Mouse (Mus musculus) CH12.LX (cell line): ENCODE results near the gene Ttc19. TPM values are rescaled to one million over a fixed set of nuclear protein-coding genes. Genes with fewer than 3 reads are reported as not detected.

ENCODE experiments used
- DNase-seq: peaks from one replicate; pipeline ENCODE4 v3.0.0-alpha.2; 2013; ENCODE audit errors: extremely low read depth
- H3K27ac ChIP-seq: 2 replicates; pipeline ENCODE4 v1.5.1; 2012; ENCODE audit warnings: low read depth, mild to moderate bottlenecking, control low read depth, moderate library complexity; ENCODE audit not compliant: insufficient read depth
- H3K27me3 ChIP-seq: replicated peaks from 2 replicates; pipeline ENCODE3; 2012; ENCODE audit warnings: inconsistent platforms
- H3K36me3 ChIP-seq, 2 experiments: replicated peaks in 1 of 2; 2 replicates each; pipeline versions ENCODE3 to v1.6.1; 2012; ENCODE audit warnings: inconsistent platforms in 1 of 2, low read length in 1 of 2, mild to moderate bottlenecking in 1 of 2, mixed read lengths in 1 of 2, moderate library complexity in 1 of 2; ENCODE audit not compliant: control insufficient read depth in 1 of 2, insufficient read depth in 1 of 2
- H3K4me1 ChIP-seq, 2 experiments: 2 replicates each; pipeline ENCODE4 v1.6.1; 2012; ENCODE audit warnings: inconsistent platforms in 1 of 2, moderate library complexity in 1 of 2; ENCODE audit not compliant: insufficient read depth in 2 of 2, control insufficient read depth in 1 of 2
- H3K4me2 ChIP-seq: 2 replicates; pipeline ENCODE4 v1.6.1; 2012; ENCODE audit warnings: low read depth, mild to moderate bottlenecking, control low read depth; ENCODE audit not compliant: poor library complexity, insufficient read depth, severe bottlenecking
- H3K4me3 ChIP-seq, 3 experiments: fragments of 150-350 bp in 1 of 3; sonication (generic) in 1 of 3; replicated peaks in 1 of 3; 2 replicates each; pipeline versions ENCODE3 to v1.5.1; 2011 to 2012; ENCODE audit warnings: low read depth in 2 of 3, low read length in 2 of 3, mild to moderate bottlenecking in 2 of 3, moderate library complexity in 2 of 3, control low read depth in 1 of 3, improper control_type of control experiment in 1 of 3, inconsistent platforms in 1 of 3, mixed read lengths in 1 of 3; ENCODE audit not compliant: poor library complexity in 1 of 3
- H3K79me2 ChIP-seq: replicated peaks from 2 replicates; pipeline ENCODE4 v1.6.1; 2012; ENCODE audit warnings: mild to moderate bottlenecking, moderate library complexity; ENCODE audit not compliant: control insufficient read depth, poor library complexity, insufficient read depth, severe bottlenecking; ENCODE audit errors: extremely low read depth
- H3K9ac ChIP-seq: 2 replicates; pipeline ENCODE4 v1.6.1; 2012; ENCODE audit warnings: low read depth, mild to moderate bottlenecking, control low read depth, moderate library complexity; ENCODE audit not compliant: insufficient read depth
- H3K9me3 ChIP-seq: replicated peaks from 2 replicates; pipeline ENCODE3; 2012; ENCODE audit warnings: low read length, inconsistent platforms, mixed read lengths
- CHD2 ChIP-seq: IDR thresholded peaks from 2 replicates; pipeline ENCODE4 v1.6.1; 2011; ENCODE audit warnings: low read length, improper control_type of control experiment
- CTCF ChIP-seq, 2 experiments: IDR thresholded peaks in 1 of 2; conservative IDR thresholded peaks in 1 of 2; 2 replicates each; pipeline ENCODE4 v1.5.1; 2011 to 2012; ENCODE audit warnings: low read depth in 2 of 2, low read length in 2 of 2, improper control_type of control experiment in 1 of 2, inconsistent platforms in 1 of 2, mild to moderate bottlenecking in 1 of 2, moderate library complexity in 1 of 2
- E2F4 ChIP-seq: IDR thresholded peaks from 2 replicates; pipeline ENCODE4 v1.6.1; 2011; ENCODE audit warnings: low read depth, low read length, improper control_type of control experiment; ENCODE audit not compliant: insufficient replicate concordance
- ELF1 ChIP-seq: IDR thresholded peaks from 2 replicates; pipeline ENCODE4 v1.6.1; 2014; ENCODE audit warnings: low read depth, mild to moderate bottlenecking, inconsistent platforms, low read length, improper control_type of control experiment
- EP300 ChIP-seq: IDR thresholded peaks from 2 replicates; pipeline ENCODE4 v1.6.1; 2011; ENCODE audit warnings: low read length, improper control_type of control experiment
- ETS1 ChIP-seq: conservative IDR thresholded peaks from 2 replicates; pipeline ENCODE4 v1.6.1; 2012; ENCODE audit warnings: low read depth, mild to moderate bottlenecking, inconsistent platforms, low read length, improper control_type of control experiment, moderate library complexity
- IRF4 ChIP-seq: IDR thresholded peaks from 2 replicates; pipeline ENCODE4 v1.6.1; 2014; ENCODE audit warnings: low read depth, mild to moderate bottlenecking, inconsistent platforms, low read length, improper control_type of control experiment
- JUN ChIP-seq: IDR thresholded peaks from 2 replicates; pipeline ENCODE4 v1.6.1; 2011; ENCODE audit warnings: low read depth, mild to moderate bottlenecking, low read length, improper control_type of control experiment, moderate library complexity; ENCODE audit not compliant: insufficient read depth
- KAT2A ChIP-seq: IDR thresholded peaks from 2 replicates; pipeline ENCODE4 v1.6.1; 2012; ENCODE audit warnings: low read length, improper control_type of control experiment, inconsistent platforms; ENCODE audit not compliant: insufficient replicate concordance
- MAX ChIP-seq: IDR thresholded peaks from 2 replicates; pipeline ENCODE4 v1.6.1; 2011; ENCODE audit warnings: low read length, improper control_type of control experiment
- MAZ ChIP-seq: IDR thresholded peaks from 2 replicates; pipeline ENCODE4 v1.6.1; 2012; ENCODE audit warnings: low read depth, mild to moderate bottlenecking, inconsistent platforms, low read length, improper control_type of control experiment, moderate library complexity
- MEF2A ChIP-seq: IDR thresholded peaks from 2 replicates; pipeline ENCODE4 v1.6.1; 2014; ENCODE audit warnings: low read depth, mild to moderate bottlenecking, inconsistent platforms, low read length, improper control_type of control experiment, borderline replicate concordance
- MYC ChIP-seq: IDR thresholded peaks from 2 replicates; pipeline ENCODE4 v1.6.1; 2011; ENCODE audit warnings: low read depth, mild to moderate bottlenecking, improper control_type of control experiment, low read length
- PAX5 ChIP-seq: IDR thresholded peaks from 2 replicates; pipeline ENCODE4 v1.6.1; 2012; ENCODE audit warnings: low read length, inconsistent platforms, mixed read lengths
- RCOR1 ChIP-seq: conservative IDR thresholded peaks from 2 replicates; pipeline ENCODE4 v1.6.1; 2012; ENCODE audit warnings: low read depth, mild to moderate bottlenecking, inconsistent platforms, low read length, improper control_type of control experiment
- TCF12 ChIP-seq: IDR thresholded peaks from 2 replicates; pipeline ENCODE4 v1.6.1; 2014; ENCODE audit warnings: low read depth, mild to moderate bottlenecking, inconsistent platforms, low read length, improper control_type of control experiment
- UBTF ChIP-seq: IDR thresholded peaks from 2 replicates; pipeline ENCODE4 v1.6.1; 2012; ENCODE audit warnings: low read depth, mild to moderate bottlenecking, inconsistent platforms, low read length, improper control_type of control experiment, moderate library complexity
- ZC3H11A ChIP-seq: IDR thresholded peaks from 2 replicates; pipeline ENCODE4 v1.6.1; 2012; ENCODE audit warnings: low read depth, mild to moderate bottlenecking, inconsistent platforms, low read length, improper control_type of control experiment
- ZKSCAN1 ChIP-seq: IDR thresholded peaks from 2 replicates; pipeline ENCODE4 v1.6.1; 2012; ENCODE audit warnings: low read depth, inconsistent platforms, low read length, improper control_type of control experiment, borderline replicate concordance
- ZMIZ1 ChIP-seq: IDR thresholded peaks from 2 replicates; pipeline ENCODE4 v1.6.1; 2012; ENCODE audit warnings: low read depth, mild to moderate bottlenecking, inconsistent platforms, low read length, improper control_type of control experiment
- dilution Hi-C: fragments of 300-500 bp; cut with MboI; formaldehyde crosslinking; loops from 2 replicates; pipeline ENCODE4 v1.14.3; 2020; ENCODE audit warnings: low sequenced_read_pairs; ENCODE audit not compliant: extremely low pct_unique_long_range_greater_than_20kb, extremely low pct_ligation_motif_present
- in situ Hi-C: fragments of 300-500 bp; cut with MboI; formaldehyde crosslinking; loops from 3 replicates; pipeline ENCODE4 v1.14.3; 2019; ENCODE audit warnings: low sequenced_read_pairs, low pct_ligation_motif_present, low pct_unique_long_range_greater_than_20kb, mixed read lengths
- polyA plus RNA-seq: library from polyadenylated mRNA; unstranded; fragments of >175 nt; gene quantifications from 2 replicates; pipeline ENCODE4 v1.2.1, GENCODE M21; 2012; ENCODE audit warnings: low read depth; ENCODE audit not compliant: insufficient read length
- total RNA-seq, 2 experiments: library from RNA; depleted of rRNA; stranded (reverse); fragments of 300-350 nt in 1 of 2; fragments of >200 nt in 1 of 2; gene quantifications; 2 replicates each; pipeline ENCODE4 v1.2.3; 2012 to 2014

Gene Ttc19
- total and polyA plus RNA-seq, 3 experiments = 13.0 to 22.6 (median 22.2) TPM

GRCm38 (mm10) chr11:62265642-62266041 is 15.6 kb upstream of the Ttc19 start:
- Histone ChIP-seq H3K36me3 (peaks cover 13 to 39% of the 10 kb centered on the region in 2 experiments), H3K27ac (no peak overlapping the region), H3K4me3 (no peak overlapping the region), H3K9ac (no peak overlapping the region), H3K27me3 (no peaks in the 10 kb centered on the region), H3K4me1 (peaks cover 33 to 56% of the 10 kb centered on the region in 2 experiments), H3K9me3 (no peaks in the 10 kb centered on the region), H3K79me2 (no peaks in the 10 kb centered on the region), H3K4me2 (no peak overlapping the region)
- TF ChIP-seq RCOR1 (no peak), MAZ (no peak), ZC3H11A (no peak), ELF1 (no peak), TCF12 (no peak), CTCF (conservative IDR thresholded peaks at IDR 0.05 in 1 of 2, IDR thresholded peaks at IDR 0.05 in 1 of 2; ENCODE audit: low read depth in 2 of 2, low read length in 2 of 2) (no peak), JUN (no peak), MAX (0 out of 2 replicates have a peak, but pooled peaks have one; percentile 30), PAX5 (no peak), CHD2 (no peak), ZMIZ1 (no peak), MEF2A (peak; percentile 40; the same call in 1 of the 2 replicates), KAT2A (no peak), MYC (no peak), UBTF (no peak), EP300 (0 out of 2 replicates have a peak, but pooled peaks have one; percentile 11), ETS1 (0 out of 2 replicates have a peak, but pooled peaks have one; percentile 22), E2F4 (no peak)
- in situ Hi-C loops = no loop called here
- DNase-seq = peak; percentile 58
- dilution Hi-C loops = no loop called here

- Histone ChIP-seq H3K4me1 (peaks cover 25 to 46% of the 10 kb centered on the region in 2 experiments), H3K27me3 (no peaks in the 10 kb centered on the region), H3K9me3 (no peaks in the 10 kb centered on the region), H3K9ac (no peak overlapping the region), H3K4me2 (peak overlapping the region; percentile 69), H3K27ac (peak overlapping the region; percentile 36; the same call in 1 of the 2 replicates), H3K79me2 (no peaks in the 10 kb centered on the region), H3K36me3 (peaks cover 13 to 46% of the 10 kb centered on the region in 2 experiments), H3K4me3 (no peak overlapping the region)
- DNase-seq = peak; percentile 88
- TF ChIP-seq IRF4 = peak; percentile 51; the same call in 1 of the 2 replicates
- peak; percentile 67 for TF ChIP-seq EP300
- TF ChIP-seq ZKSCAN1 = no peak
- no peak for TF ChIP-seq TCF12
- peak; percentile 53 for TF ChIP-seq ETS1
- in situ Hi-C loops = no loop called here
- dilution Hi-C loops = no loop called here
Observed at GRCm38 (mm10) chr11:62266466-62267214, 14.6 kb upstream of the Ttc19 start.
